Mouse (Mus musculus) thymus, postnatal 25 days (tissue): ENCODE measurements around the gene Zfp771.
"Not testable (repeated sequence)": the region's sequence is repeated elsewhere in the genome, so short reads cannot be mapped to it uniquely, and the experiment has no call there.

Source experiments
- DNase-seq: peaks from one replicate; pipeline ENCODE4 v3.0.0; 2022

Zfp771 gene

GRCm38 (mm10) chr7:127218670-127219069 lies 25.4 kb upstream of the Zfp771 start:
- no peak for DNase-seq

DNA sequence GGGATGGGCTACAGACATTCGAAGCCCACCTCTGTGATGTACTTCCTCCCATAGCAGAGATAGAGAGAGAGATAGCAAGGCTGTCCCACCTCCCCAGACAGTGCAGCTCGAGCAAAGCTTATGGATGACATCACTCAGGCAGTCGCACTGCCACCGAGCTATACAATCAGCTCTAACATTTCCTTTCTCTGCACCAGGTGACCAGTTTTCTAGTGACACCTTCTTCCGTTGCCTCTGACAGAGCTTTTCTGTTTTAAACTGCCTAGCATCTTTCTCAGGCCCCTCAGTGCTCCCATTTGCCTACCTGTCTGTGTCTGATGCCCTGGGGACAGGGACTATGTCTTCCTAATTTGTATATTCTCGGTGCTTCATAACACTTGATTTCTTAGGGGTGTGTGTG lies 23.6 kb upstream of the Zfp771 start:
- peak; percentile 40 for DNase-seq

DNA sequence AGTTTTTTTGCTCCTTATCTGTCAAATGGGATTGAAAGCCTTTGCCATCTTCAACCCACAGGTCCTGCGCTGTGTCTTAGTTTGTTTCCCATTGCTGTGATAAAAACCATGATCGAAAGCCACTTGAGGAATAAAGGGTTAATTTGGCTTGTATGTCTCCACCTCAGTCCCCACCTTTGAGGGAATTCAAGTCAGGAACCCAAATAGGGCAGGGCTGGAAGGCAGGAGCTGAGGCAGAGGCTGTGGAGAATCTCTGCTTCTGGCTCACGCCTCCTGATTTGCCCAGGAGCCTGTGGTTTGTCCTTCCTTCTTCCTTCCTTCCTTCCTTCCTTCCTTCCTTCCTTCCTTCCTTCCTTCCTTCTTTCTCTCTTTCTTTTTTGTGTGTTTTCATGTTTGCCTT lies 21.0 kb upstream of the Zfp771 start:
- no peak for DNase-seq

DNA sequence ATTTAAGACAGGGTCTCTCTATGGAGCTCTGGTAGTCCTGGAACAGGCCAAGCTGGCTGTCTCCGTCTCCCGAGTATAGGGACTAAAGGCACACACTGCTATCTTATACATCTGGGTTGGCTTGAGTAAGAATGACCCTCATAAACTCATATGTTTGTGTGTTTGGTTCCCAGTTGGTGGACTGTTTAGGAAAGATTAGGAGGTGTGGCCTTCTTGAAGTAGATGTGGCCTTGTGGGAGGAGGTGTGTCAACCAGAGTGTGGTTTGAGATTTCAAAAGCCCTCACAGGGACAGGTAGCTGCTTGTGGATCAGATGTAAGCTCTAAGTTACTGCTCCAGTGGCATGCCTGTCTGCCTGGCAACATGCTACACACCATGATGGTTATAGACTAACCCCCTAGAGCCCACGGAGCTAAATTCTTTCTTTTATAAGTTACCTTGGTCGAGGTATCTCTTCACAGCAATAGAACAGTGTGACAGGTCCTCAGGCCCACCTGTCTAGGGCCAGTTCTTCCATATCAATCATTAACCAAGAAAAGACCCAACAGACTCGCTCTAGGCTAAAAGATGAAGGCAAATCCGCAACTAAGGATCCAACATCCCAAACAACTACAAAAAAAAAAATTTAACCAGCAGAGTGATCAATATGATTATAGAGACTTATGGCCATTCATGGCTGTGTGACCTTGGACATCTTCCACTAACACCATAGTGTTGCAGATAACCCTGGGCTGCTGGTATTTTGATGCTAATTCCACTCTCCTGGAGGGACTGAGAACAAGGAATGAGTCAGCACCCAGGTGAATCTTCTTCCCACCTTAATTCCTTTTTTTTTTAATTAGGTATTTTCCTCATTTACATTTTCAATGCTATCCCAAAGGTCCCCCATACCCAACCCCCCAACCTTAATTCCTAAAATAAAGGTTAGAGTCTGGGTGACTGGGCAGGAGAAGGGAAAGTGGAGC lies 20.3 kb upstream of the Zfp771 start:
- DNase-seq = no peak

- DNase-seq = no peak
These were observed 19.5 kb upstream of the Zfp771 start for GRCm38 (mm10) chr7:127224616-127225015.

DNA sequence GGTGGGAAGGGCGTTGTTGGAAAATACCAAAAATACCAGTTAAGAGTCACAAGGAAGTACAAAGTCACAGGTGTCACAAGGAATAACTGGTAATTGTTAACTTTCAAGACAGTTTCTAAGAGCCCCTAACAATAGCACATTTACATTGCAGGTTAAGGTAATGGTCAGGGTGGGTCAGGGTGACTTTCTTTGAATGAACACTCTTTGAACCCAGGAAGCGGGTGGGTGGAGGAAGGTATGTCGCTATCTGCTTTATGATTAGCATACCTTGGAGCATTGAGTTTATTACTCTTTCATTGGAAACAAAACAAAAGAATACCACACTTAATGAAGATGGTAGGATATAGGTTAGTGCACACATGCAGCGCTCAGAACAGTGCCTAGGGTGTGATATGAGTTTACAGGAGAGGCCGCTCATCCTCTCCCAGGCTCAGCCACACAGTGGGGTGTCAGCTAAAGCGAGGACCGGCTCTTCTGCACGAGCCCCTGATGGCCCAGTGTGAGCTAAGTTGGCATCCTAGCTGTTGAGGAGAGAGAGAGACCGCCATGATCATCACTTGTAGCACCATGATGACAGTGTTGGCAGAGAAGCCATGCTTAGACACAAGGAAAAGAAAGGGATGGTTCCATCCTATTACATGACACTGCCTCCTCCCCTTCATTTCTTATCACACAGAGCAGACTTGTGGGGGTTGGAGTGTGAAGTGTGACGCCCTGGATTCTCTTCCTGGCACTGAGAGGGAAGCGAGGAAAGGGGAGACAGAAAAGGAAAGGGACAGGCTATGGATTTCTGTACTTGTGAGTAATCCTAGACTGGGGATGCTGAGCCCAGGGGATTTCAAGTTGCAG lies 18.7 kb upstream of the Zfp771 start:
- no peak for DNase-seq

GRCm38 (mm10) chr7:127228615-127229303 lies 15.3 kb upstream of the Zfp771 start:
- DNase-seq = peak; percentile 94

DNA sequence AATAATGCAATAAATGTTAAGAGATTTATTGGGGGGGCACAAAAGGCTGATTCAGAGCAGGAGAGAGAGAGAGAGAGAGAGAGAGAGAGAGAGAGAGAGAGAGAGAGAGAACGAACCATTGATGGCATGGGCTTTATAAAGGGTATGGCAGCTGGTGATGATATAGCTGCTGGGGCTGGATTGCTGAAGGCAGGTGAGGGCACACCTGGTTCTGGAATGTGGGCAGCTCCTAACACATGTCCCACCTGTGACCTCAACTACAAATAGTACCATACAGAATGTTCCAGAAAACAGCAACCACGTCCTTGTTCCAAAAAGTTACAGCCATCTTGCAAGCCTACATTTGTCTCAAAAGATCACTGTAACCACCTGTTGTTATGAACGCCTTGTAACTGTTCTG lies 12.7 kb upstream of the Zfp771 start:
- DNase-seq = no peak

DNA sequence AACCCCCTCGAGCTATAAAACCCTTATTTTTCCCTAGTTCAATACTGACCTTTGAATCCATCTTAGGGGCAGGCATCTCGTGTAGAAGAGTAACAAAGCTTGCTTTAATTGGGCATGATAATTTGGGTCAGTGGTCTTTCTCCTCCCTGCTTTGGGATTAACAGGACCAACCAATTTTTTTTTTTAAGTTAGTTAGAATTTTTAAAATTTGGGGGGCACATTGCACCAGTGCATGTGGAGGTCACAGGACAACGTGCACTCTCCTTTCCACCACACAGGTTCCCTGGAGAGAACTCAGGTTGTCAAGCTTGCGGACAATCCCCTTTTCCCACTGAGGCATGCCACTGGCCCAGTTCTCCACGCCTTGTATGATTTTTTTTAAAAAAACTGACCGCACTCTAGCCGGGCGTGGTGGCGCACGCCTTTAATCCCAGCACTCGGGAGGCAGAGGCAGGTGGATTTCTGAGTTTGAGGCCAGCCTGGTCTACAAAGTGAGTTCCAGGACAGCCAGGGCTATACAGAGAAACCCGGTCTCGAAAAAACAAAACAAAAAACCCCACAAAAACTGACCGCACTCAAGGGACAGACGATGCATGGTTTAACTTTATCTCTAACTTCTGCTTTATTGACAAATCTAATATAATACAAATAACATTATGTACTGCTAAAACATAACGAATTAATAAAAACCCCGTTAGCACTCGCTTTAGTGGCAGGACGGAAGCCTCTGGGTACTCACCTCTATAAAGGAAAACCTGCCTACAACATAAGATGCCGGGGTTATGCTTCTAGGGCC lies 12.1 kb upstream of the Zfp771 start:
- no peak for DNase-seq

DNA sequence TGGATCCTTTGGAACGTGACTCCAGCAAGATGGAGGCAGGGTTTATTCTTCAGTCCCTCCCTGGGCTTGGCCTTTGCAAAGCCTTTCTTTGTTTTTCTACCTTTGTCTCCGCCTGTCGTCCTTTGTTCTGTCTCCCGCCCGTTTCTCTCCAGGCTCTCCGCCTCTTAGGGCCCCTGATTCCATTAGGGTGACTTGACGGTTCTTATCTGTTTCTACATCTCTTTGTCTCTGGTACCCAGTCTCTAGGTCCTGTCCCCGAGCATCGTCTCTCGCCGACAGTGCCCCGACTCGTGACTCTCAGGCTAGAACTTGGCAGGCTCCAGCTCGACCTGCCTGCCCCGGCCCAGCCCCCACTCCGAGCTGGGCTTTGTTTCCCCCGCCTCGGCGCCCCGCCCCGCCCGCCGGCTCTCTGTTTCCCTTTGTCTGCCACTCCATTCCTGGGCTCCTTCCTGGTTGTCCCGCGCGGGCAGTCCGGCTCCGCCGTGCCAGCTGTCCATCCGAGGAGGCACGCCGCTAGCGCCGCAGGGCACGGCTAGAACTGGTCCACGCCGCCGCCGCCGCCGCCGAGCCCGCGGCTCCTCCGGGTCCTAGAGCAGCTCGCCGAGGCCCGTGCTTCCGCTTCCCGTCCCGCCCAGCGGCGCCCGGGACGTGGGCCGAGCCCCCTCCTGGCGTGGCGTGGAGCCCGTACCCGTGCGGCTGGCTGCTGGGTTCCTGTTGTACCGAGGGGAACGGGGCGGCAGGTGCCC lies 11.3 kb upstream of the Zfp771 start, which contains the start of the genes Zfp553 and Sept1:
Gene Zfp553 (plus strand): TSS at position 440 of the 746 bp plus-strand sequence.
Gene Sept1 (minus strand): TSS at position 509 of the 746 bp plus-strand sequence.
- peak; percentile 88 for DNase-seq

DNA sequence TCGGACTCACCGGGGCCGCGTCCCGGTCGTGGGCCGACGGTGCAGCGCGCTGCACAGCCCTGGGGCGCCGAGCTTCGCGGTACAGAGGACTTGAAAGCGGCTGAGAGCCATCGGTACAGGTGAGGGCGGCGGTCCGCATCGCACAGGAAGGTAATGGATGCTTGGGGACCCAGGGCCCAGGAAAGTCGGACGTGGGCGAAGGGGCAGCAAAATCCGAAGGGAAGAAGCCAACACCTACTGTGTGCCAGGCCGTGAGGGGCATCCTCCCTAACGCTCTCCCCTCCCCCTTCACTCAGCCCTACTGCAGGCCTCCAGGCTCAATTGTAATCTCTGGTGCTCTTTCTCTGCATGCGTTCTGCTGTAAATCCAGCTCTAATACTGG lies 10.7 kb upstream of the Zfp771 start:
- no peak for DNase-seq

- no peak for DNase-seq
These were observed 10.3 kb upstream of the Zfp771 start for GRCm38 (mm10) chr7:127233765-127234164.

GRCm38 (mm10) chr7:127234777-127235176 lies 9.3 kb upstream of the Zfp771 start:
- DNase-seq = no peak

DNA sequence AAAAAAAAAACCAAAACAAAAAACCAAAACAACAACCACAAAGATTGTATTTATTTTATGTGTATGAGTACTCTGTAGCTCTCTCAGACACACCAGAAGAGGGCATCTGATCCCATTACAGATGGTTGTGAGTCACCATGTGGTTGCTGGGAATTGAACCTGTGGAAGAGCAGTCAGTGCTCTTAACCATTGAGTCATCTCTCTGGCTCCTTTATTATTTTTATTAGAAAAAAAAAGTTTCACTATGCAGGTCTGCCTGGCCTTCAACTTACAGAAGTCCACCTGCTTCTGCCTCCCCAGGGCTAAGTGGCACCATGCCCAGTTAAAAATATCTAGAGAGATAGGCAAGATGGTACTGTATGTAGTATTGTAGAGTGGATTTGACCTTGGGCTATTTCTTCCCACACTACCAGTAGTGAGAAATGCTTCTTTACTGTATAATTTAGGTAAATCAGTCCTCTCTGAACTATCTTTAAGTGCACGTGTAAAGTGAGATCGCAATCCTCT lies 660 bp upstream of the Zfp771 start:
- no peak for DNase-seq

DNA sequence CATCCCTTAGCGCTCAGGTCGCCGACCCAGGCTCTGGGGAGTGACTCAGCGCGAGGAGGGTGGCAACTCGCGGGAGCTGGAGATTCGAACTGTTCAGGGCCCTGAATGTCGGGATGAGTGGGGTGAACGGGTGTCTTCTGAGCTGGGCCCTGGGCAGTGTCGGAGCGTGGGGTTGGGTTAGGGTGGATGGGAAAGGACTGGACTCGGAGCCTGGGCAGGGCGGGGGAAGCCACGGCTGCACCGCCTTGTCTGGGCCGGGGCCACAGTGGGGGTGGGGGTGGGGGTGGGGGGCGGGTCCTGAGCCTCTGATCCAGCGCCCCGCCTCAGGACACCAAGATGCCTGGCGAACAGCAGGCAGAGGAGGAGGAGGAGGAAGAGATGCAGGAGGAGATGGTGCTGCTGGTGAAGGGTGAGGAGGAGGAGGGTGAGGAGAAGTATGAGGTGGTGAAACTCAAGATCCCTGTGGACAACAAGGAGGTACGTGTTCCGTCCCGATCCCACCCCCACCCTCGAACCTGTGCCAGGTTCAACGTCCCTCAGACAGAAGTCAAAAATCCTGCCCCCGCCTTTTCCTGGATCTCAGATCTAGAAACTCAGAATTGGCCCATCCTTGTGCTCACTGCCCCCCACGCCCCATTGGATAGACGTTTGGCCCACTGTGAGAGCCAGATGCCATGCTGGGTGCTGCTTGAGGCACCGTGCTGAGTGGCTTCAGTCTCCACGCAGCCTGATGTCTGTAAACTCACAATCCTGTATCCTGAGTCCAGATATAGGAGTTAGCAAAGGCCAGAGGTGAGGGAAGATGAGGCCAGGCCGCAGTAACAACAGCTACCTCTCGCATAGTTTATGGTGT lies 810 bp downstream of the Zfp771 start:
- DNase-seq = no peak

DNA sequence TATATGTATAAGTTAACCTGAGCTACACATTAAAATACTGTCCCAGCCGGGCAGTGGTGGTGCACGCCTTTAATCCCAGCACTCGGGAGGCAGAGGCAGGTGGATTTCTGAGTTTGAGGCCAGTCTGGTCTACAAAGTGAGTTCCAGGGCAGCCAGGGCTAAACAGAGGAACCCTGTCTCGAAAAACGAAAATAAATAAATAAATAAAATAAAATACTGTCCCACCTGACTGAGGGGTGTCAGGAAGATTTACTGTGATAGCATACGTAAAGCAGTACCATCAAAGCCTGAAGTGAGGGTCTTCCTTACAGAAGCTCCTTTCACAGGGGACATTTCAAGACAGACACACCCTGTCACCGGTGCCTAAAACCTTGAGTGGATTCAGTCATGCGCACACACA lies 6.4 kb downstream of the Zfp771 start:
- DNase-seq = not testable (repeated sequence)

DNA sequence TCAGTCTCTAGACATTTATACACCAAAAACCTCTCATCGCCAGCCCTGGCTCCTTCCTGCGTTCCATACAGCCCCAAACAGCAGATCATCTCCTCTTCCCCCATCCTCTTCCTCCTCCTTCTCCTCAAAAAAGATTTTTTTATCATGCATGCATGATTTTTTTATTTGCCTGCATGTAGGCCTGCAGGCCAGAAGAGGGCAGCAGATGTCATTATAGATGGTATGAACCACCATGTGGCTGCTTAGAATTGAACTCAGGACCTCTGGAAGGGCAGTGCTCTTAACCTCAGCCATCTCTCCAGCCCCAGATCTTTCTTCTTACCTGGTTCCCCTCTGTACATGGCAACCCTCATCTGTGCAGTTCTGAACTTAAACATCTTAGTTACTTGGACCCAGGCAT lies 8.3 kb downstream of the Zfp771 start:
- peak; percentile 58 for DNase-seq

- DNase-seq = no peak
These were observed 9.3 kb downstream of the Zfp771 start for GRCm38 (mm10) chr7:127253341-127253740.

DNA sequence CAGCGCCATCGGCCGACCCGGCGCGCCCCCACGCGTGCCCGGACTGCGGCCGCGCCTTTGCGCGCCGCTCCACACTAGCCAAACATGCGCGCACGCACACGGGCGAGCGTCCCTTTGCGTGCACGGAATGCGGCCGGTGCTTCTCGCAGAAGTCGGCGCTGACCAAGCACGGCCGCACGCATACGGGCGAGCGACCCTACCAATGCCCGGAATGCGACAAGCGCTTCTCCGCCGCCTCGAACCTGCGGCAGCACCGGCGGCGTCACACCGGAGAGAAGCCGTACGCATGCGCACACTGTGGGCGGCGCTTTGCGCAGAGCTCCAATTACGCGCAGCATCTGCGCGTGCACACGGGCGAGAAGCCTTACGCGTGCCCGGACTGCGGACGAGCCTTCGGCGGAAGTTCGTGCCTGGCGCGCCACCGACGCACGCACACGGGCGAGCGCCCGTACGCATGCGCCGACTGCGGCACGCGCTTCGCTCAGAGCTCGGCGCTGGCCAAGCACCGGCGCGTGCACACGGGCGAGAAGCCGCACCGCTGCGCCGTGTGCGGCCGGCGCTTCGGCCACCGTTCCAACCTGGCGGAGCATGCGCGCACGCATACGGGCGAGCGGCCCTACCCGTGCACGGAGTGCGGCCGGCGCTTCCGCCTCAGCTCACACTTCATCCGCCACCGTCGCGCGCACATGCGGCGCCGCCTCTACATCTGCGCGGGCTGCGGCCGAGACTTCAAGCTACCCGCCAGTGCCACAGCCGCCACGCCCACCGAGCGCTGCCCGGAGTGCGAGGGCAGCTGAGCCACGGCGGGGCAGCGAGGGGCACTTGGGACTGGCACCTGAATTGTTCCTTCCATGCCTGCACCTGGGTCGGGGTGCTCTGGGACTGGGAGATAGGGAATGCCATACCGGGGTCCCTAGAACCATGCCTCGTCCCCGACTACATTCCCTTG lies 10.0 kb downstream of the Zfp771 start:
- peak; percentile 94 for DNase-seq
